Mouse (Mus musculus) neural tube, embryonic 14.5 days (tissue): ENCODE results near the gene Ankub1. TPM values are rescaled to one million over a fixed set of nuclear protein-coding genes. Genes with fewer than 3 reads are reported as not detected.

Experiments used
- ATAC-seq: fragments of 200-750 bp; cut with Nextera tagmentation; 2 replicates; pipeline ENCODE4 v1.8.0; 2017; ENCODE audit warnings: low read depth, mild to moderate bottlenecking, moderate TSS enrichment, moderate library complexity
- H3K27ac ChIP-seq: fragments of 300-500 bp; sonication (generic); 2 replicates; pipeline ENCODE4 v1.5.1; 2014; ENCODE audit warnings: low read depth, mild to moderate bottlenecking, control low read depth, low read length, moderate library complexity, mixed read lengths
- H3K27me3 ChIP-seq: fragments of 300-500 bp; sonication (generic); 2 replicates; pipeline ENCODE4 v1.6.1; 2014; ENCODE audit warnings: low read length; ENCODE audit not compliant: control insufficient read depth, insufficient read depth
- H3K36me3 ChIP-seq: fragments of 300-500 bp; sonication (generic); 2 replicates; pipeline ENCODE4 v1.6.1; 2014; ENCODE audit warnings: low read length, mixed read lengths; ENCODE audit not compliant: control insufficient read depth, insufficient read depth
- H3K4me1 ChIP-seq: fragments of 300-500 bp; sonication (generic); 2 replicates; pipeline ENCODE4 v1.6.1; 2014; ENCODE audit warnings: low read length; ENCODE audit not compliant: control insufficient read depth, insufficient read depth
- H3K4me2 ChIP-seq: fragments of 300-500 bp; sonication (generic); 2 replicates; pipeline ENCODE4 v1.6.1; 2014; ENCODE audit warnings: mild to moderate bottlenecking, low read depth, low read length, control low read depth
- H3K4me3 ChIP-seq: fragments of 300-500 bp; sonication (generic); 2 replicates; pipeline ENCODE4 v1.5.1; 2014; ENCODE audit warnings: low read depth, low read length, control low read depth, mixed read lengths
- H3K9ac ChIP-seq: fragments of 300-500 bp; sonication (generic); replicated peaks from 2 replicates; pipeline ENCODE4 v1.6.1; 2014; ENCODE audit warnings: low read depth, mild to moderate bottlenecking, control low read depth, low read length, mixed read lengths
- H3K9me3 ChIP-seq: fragments of 300-500 bp; sonication (generic); 2 replicates; pipeline ENCODE4 v1.6.1; 2016; ENCODE audit warnings: low read length; ENCODE audit not compliant: control insufficient read depth
- WGBS: fragments of 180-500 bp; shearing (Covaris S2); extraction: QIAGEN DNeasy Blood & Tissue Kit; methylation state at CpG from one replicate; pipeline ENCODE4 v1.1.7; 2014; 5-methylcytosine and 5-hydroxymethylcytosine counted together
- microRNA-seq: library from miRNA; unstranded; fragments of <30 nt; microRNA quantifications from one replicate; pipeline ENCODE4, GENCODE M21; 2016
- polyA plus RNA-seq: library from polyadenylated mRNA; unstranded; fragments of >200 nt; fragmentation: Nextera tagmentation; extraction: Ambion mirVana; gene quantifications from 2 replicates; pipeline ENCODE4 v1.2.1, GENCODE M21; 2014

Gene Ankub1
- polyA plus RNA-seq, 1 experiment from 2014 or later: not detected

GRCm38 (mm10) chr3:57625275-57625997 lies 67.2 kb downstream of the Ankub1 start:
- no peak overlapping the region for H3K27ac ChIP-seq
- peak; percentile 87 for ATAC-seq
- 17% methylated on average over 21 of the region's 21 CpGs for WGBS

GRCm38 (mm10) chr3:57619718-57620117 lies 72.9 kb downstream of the Ankub1 start:
- no peak for ATAC-seq
- Histone ChIP-seq H3K4me1 (no peaks in the 10 kb centered on the region), H3K36me3 (no peaks in the 10 kb centered on the region), H3K9ac (no peak overlapping the region), H3K9me3 (no peaks in the 10 kb centered on the region), H3K27ac (no peak overlapping the region), H3K4me3 (no peak overlapping the region), H3K4me2 (no peak overlapping the region), H3K27me3 (no peaks in the 10 kb centered on the region)
- 80% methylated on average over 4 of the region's 4 CpGs for WGBS

More at GRCm38 (mm10) chr3:57625275-57625997, 67.2 kb downstream of the Ankub1 start:
- Histone ChIP-seq H3K4me2 (peak overlapping the region; percentile 47), H3K36me3 (no peaks in the 10 kb centered on the region), H3K9me3 (no peaks in the 10 kb centered on the region), H3K4me3 (peak overlapping the region; percentile 5), H3K27me3 (no peaks in the 10 kb centered on the region), H3K9ac (0 out of 2 replicates have a peak overlapping the region, but pooled peaks have one; percentile 5), H3K4me1 (no peaks in the 10 kb centered on the region)

DNA sequence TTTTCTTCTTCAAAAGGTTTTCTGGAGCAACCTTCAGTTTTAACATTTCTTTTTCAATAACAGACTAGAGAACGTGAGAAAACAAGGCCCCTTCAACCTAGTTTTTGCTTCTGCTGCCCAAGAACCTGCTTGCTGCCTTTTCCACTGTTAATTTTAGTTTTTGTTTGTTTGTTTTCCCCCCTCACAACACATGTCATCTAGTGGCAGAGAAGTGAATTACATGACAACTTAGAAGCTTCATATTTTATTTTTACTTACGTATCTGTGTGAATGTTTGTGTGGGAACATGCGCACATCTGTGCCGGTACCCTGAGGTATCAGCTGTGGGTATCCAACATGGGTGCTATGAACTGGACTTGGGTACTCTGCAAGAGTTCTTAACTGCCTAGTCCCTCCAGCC lies 76.9 kb downstream of the Ankub1 start:
- H3K27me3 ChIP-seq: no peaks in the 10 kb centered on the region
- H3K4me1 ChIP-seq: no peaks in the 10 kb centered on the region
- H3K36me3 ChIP-seq: no peaks in the 10 kb centered on the region
- no peak for ATAC-seq
- no peak overlapping the region for H3K9ac ChIP-seq
- WGBS: 93% methylated on average over 4 of the region's 4 CpGs
- H3K27ac ChIP-seq: no peak overlapping the region
- H3K4me2 ChIP-seq: no peak overlapping the region
- H3K9me3 ChIP-seq: no peaks in the 10 kb centered on the region
- no peak overlapping the region for H3K4me3 ChIP-seq

DNA sequence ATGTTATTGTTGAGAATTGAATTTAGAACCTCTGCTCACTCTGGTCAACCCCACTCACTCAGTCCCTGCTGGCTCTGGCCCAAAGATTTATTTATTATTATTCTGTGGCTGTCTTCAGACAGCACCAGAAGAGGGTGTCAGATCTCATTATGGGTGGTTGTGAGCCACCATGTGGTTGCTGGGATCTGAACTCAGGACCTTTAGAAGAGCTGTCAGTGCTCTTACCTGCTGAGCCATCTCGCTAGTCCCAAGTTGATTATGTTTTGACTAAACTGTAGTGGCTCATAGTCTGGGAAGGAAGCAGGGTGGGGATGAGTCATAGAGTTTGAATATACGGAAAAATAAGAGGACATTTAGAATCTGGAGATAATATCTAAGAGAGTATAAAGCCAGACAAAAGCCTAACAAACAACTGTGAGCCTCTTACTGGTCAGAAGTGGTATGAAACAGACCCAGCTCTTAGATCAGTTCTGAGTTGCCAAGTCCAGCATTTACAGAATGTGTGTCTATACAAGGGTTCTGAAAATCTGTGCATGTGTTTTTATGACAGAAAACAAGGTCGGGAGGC lies 80.1 kb downstream of the Ankub1 start:
- Histone ChIP-seq H3K4me3 (no peak overlapping the region), H3K27ac (no peak overlapping the region), H3K9me3 (no peaks in the 10 kb centered on the region), H3K36me3 (no peaks in the 10 kb centered on the region), H3K27me3 (no peaks in the 10 kb centered on the region), H3K4me1 (no peaks in the 10 kb centered on the region), H3K4me2 (no peak overlapping the region), H3K9ac (no peak overlapping the region)
- WGBS: 83% methylated on average over 3 of the region's 3 CpGs
- ATAC-seq: no peak

- H3K27ac ChIP-seq: no peak overlapping the region
- 80% methylated on average over 7 of the region's 7 CpGs for WGBS
Measured at GRCm38 (mm10) chr3:57611776-57612175, 80.8 kb downstream of the Ankub1 start.

More at GRCm38 (mm10) chr3:57611776-57612175, 80.8 kb downstream of the Ankub1 start:
- Histone ChIP-seq H3K9me3 (no peaks in the 10 kb centered on the region), H3K4me1 (no peaks in the 10 kb centered on the region), H3K9ac (no peak overlapping the region), H3K36me3 (no peaks in the 10 kb centered on the region), H3K27me3 (no peaks in the 10 kb centered on the region), H3K4me3 (no peak overlapping the region), H3K4me2 (no peak overlapping the region)
- no peak for ATAC-seq

Small RNA genes lying within 50 kb of the gene (microRNA-seq; reads per million reads assigned to microRNA genes)
- not detected for gene Mir6377

Other genes starting within 250 kb of the Ankub1 start
- gene Wwtr1, start 116.9 kb downstream of the Ankub1 start, polyA plus RNA-seq: 6.6 and 9.4 TPM in 2 replicates
- 70.9 and 77.5 TPM in 2 replicates for gene Commd2, start 41.1 kb downstream of the Ankub1 start, polyA plus RNA-seq
- 84.7 and 90.6 TPM in 2 replicates for gene Rnf13, start 43.3 kb upstream of the Ankub1 start, polyA plus RNA-seq
- gene Pfn2, start 155.3 kb upstream of the Ankub1 start, polyA plus RNA-seq: 717 and 747 TPM in 2 replicates